In the genomic region with DNA sequence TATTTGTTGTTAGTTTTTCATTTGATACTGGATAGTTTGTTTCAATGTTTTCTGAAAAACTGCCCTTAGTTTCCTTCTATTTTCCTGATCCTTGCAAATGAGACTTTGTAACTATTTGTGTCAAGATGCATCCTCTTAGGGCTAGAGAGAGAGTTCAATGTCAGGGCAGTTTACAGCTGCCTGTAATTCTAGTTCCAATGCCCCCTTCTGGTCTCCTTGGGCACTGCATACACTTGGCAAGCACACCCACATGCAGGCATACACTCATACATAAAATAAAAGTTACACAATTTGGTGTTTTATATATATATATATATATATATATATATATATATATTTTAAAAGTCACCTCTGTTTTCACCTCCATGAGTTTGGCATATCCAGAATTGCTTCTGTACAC, we compare ENCODE assay signal across 1 mouse cellular context.
TF ChIP-seq lines count a peak whose summit lies in the region.

No protein-coding gene starts in this region.

TF ChIP-seq in MEL, 35 proteins besides CTCF, POLR2A, EP300 and RAD21:
- no peak for TF ChIP-seq CHD1 (IDR thresholded peaks at IDR 0.05; ENCODE audit: low read depth, low read length)
- no peak for TF ChIP-seq ETS1 (IDR thresholded peaks at IDR 0.05; ENCODE audit: low read depth, low read length)
- peak; percentile 33; the same call in 1 of the 2 replicates for TF ChIP-seq SMC3 (IDR thresholded peaks at IDR 0.05; ENCODE audit: low read depth, low read length)
